Mouse (Mus musculus) testis, adult 2 months (tissue): ENCODE results near the gene Hoxa3. TPM values are rescaled to one million over a fixed set of nuclear protein-coding genes. Genes with fewer than 3 reads are reported as not detected.

Source experiments
- H3K27ac ChIP-seq: fragments of 200-500 bp; 2 replicates; pipeline ENCODE4 v1.5.1; 2012; ENCODE audit warnings: low read depth, low read length; ENCODE audit not compliant: control insufficient read depth, insufficient read depth
- H3K27me3 ChIP-seq: fragments of 200-500 bp; 2 replicates; pipeline ENCODE4 v1.6.1; 2012; ENCODE audit warnings: mild to moderate bottlenecking, low read length, moderate library complexity; ENCODE audit not compliant: control insufficient read depth, insufficient read depth
- H3K36me3 ChIP-seq: fragments of 200-500 bp; 2 replicates; pipeline ENCODE4 v1.6.1; 2012; ENCODE audit warnings: mild to moderate bottlenecking, low read length; ENCODE audit not compliant: control insufficient read depth, insufficient read depth
- H3K4me1 ChIP-seq: fragments of 200-500 bp; 2 replicates; pipeline ENCODE4 v1.6.1; 2012; ENCODE audit warnings: low read length; ENCODE audit not compliant: control insufficient read depth, insufficient read depth
- H3K4me3 ChIP-seq: fragments of 200-500 bp; 2 replicates; pipeline ENCODE4 v1.5.1; 2012; ENCODE audit warnings: low read depth, mild to moderate bottlenecking, low read length, moderate library complexity, mixed read lengths; ENCODE audit not compliant: control insufficient read depth
- CTCF ChIP-seq: fragments of 200-500 bp; IDR thresholded peaks from 2 replicates; pipeline ENCODE4 v1.5.1; 2012; ENCODE audit warnings: low read depth, mild to moderate bottlenecking, inconsistent platforms, low read length, moderate library complexity; ENCODE audit not compliant: control insufficient read depth, insufficient read depth, insufficient replicate concordance
- POLR2A ChIP-seq: fragments of 200-500 bp; IDR thresholded peaks from 2 replicates; pipeline ENCODE4 v1.6.1; 2012; ENCODE audit warnings: low read depth, mild to moderate bottlenecking, inconsistent platforms, low read length, moderate library complexity; ENCODE audit not compliant: control insufficient read depth
- polyA plus RNA-seq: library from polyadenylated mRNA; depleted of rRNA; stranded (reverse); fragments of >200 nt; gene quantifications from 2 replicates; pipeline ENCODE4 v1.2.3, GENCODE M21; 2012

Gene Hoxa3
- polyA plus RNA-seq, 1 experiment = 5.8 TPM

DNA sequence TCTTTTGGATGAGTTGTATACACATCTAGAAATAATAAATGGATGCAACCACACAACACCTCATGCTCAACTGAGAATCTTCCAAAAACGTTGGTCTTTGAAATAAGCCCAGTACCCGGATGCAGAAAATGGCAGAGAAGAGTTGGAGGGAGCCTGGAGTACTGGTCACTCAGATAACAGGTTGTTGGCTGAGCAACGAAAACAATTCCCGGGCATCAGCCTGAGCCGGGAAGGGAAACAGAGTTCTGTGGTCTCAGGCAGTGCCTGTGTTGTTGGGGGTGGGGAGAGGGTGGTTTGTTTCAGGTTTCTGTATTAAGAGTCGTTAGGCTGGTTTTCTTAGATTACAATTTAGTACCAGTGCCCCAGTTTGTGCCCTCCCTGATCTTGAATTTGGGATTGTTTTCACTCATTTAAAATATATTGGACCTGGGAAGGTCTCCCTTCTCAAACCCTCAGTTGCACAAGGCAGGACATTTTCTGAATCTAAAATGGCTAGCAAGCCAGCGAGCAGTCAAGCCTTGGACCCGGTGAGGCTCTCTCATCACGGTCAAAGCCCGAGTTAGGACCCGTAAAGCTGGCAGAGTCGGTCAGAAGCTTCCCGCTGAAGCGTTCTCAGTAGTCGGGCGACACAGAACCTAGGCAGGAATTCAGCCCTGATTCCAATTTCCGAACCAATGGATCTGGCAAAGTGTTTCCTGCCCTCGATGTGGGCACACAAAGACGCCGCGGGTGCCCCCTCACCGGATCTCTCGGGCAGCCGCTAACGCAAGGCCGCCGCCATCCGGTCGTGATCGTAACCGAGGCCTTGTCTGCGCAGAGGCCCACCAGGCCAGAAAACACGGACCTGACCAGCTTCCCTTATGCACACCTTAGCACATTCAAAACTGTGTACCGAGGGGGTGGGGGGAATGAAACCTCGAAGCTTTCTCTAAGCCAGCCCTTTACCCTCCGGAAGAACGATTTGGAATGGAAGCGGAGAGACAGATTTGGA lies 15.6 kb upstream of the Hoxa3 start:
- H3K27ac ChIP-seq = no peak overlapping the region
- peaks cover 37% of the 10 kb centered on the region for H3K27me3 ChIP-seq
- H3K4me1 ChIP-seq = peaks cover 7% of the 10 kb centered on the region
- H3K36me3 ChIP-seq = no peaks in the 10 kb centered on the region
- no peak for TF ChIP-seq CTCF
- no peak for TF ChIP-seq POLR2A
- H3K4me3 ChIP-seq = no peak overlapping the region; the same call in 1 of the 2 replicates

DNA sequence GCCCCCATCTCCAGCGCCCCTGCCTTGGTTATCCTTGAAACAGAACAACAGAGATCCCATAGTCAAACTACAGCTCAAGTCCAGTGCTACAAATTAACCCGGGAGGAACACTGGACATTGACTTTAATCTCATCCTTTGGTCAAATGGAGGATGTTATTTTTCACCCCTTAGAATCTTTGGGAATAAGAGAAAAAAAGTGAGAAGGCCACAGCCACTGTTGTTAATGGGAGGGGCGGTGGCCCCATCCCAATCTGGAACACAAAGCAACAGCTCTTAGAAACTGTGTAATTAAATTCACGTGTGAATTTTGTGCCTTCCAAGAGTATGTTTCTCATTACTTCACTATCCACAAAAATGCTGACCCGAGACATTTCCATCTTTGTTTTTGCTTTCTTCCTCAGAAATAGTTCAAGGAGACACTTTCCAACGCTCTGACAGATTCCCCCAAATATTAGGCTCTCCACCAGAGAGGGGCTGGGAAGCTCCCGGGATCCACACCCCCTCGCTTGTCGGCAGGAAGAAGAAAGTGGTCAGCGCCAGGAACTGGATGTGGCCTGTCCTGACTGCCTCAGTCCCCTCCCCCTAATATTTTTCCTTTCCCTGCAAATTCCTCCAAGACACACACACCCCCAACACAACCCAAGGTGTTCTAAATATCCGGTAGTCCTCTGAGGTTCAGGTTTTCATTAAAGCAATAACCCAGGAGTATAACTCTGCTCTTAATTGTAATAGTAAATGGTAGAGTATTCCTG lies 14.5 kb upstream of the Hoxa3 start:
- peaks cover 30% of the 10 kb centered on the region for H3K27me3 ChIP-seq
- H3K27ac ChIP-seq = no peak overlapping the region
- TF ChIP-seq CTCF (no peak), POLR2A (no peak)
- H3K4me1 ChIP-seq = peaks cover 7% of the 10 kb centered on the region
- H3K4me3 ChIP-seq = no peak overlapping the region
- no peaks in the 10 kb centered on the region for H3K36me3 ChIP-seq

DNA sequence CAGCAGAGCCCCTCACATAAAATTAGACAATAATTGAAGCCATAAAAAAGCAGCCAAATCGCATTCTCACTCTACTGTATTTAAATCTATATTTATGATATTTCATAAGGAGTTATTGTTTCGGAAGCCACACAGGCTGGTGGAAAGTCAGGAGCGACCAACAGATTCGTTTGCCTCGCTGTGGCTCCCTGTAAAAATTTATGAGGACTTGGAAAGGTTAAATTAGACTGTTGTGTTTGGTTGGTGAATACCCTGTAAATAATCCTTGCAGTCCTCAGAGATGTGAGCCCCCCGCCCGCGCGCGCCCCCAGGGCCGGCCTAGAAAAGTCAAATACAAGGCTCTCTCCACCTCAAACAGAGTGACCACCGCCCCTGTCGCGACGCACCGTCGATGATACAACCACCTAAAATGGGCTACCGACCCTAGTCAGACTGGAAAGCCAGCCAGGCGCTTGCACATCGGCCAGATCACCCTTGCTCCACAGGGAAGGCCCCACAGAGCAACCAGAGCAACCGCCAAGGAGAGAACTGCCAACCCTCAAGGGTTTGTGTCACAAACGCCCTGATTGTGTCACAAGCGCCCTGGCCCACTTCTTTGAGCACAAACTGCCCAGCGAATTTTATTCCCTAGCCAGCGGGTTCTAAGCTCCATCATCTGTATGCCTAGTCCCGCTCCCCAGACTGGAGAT lies 13.6 kb upstream of the Hoxa3 start:
- H3K36me3 ChIP-seq = no peaks in the 10 kb centered on the region
- peaks cover 25% of the 10 kb centered on the region for H3K27me3 ChIP-seq
- H3K27ac ChIP-seq = no peak overlapping the region
- TF ChIP-seq POLR2A = no peak
- no peak for TF ChIP-seq CTCF
- peaks cover 14% of the 10 kb centered on the region for H3K4me1 ChIP-seq
- no peak overlapping the region; the same call in 1 of the 2 replicates for H3K4me3 ChIP-seq

DNA sequence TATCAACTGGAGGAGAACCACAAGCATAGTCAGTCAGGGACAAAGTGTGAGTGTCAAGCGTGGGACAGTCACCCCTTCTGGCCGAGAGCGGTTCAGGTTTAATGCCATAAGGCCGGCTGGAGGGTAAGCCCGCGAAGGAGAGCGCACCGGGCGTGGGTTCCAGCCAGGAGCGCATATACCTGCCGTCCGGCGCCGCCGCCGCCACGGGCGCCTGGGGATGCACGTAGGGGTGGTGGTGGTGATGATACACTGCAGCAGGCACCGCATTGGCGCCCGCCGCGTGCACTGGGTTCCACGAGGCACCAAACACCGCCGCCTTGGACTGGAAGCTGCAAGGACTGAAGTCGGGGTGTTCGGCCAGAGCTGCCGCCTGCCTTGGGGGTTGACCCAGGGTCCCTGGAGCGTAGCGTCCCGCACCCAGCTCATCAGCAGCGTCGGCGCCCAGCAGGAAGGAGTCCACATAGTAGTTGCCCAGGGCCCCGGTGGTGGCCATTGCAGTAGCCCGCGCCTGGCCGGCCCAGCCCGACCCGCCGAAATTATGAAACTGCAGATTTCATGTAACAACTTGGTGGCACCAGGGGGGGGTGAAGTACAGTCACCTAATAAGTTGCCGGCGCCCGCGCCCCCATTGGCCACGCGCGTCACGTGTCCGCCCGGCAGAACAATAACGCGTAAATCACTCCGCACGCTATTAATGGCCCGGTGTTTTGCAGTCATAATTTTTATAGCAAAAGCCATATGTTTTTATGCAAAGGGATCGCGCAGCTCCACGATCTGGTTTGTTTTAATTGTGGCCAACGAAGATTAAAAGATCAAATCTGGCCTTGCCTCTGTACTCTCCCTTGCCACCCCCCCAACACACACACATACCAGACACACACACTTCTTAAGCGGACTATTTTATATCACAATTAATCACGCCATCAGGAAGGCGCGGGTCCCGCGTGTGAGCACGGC lies 12.8 kb upstream of the Hoxa3 start:
- Histone ChIP-seq H3K36me3 (no peaks in the 10 kb centered on the region), H3K27ac (no peak overlapping the region), H3K27me3 (peaks cover 25% of the 10 kb centered on the region), H3K4me1 (peaks cover 20% of the 10 kb centered on the region), H3K4me3 (peak overlapping the region; percentile 19)
- TF ChIP-seq CTCF (no peak), POLR2A (no peak)

DNA sequence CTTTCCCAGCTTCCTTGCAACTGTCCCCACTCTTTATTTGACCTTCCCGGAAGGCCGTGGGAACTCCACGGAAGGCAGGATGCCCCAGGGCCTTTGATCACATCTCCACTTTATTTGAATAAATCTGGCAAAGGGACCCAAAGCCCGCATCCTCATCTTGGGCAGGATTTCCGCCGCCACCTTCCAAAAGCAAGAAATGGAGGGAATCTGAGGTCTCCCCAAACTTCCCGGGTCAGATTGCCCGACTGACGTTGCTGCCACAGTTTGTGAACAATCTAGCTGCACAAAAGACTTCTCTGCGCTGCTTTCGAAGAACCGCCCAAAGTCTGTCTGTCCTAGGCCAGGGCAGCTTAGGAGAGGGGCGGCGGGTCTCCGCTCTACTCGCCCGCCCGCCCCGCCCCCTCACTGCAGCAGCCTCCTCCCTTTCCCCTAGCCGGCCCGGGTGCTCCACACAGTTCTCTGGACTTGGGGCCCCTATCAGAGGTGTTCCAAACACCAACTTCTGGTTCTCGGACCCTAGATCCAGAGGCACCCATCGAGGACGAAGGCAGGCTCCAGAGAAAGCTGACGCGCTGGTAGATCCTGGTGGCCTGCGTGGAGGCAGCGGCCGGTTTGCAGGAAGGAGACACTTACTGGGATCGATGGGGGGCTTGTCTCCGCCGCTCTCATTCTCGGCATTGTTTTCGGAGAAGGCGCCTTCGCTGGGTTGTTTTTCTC lies 11.9 kb upstream of the Hoxa3 start:
- Histone ChIP-seq H3K27me3 (peaks cover 21% of the 10 kb centered on the region), H3K4me1 (peaks cover 20% of the 10 kb centered on the region), H3K4me3 (peak overlapping the region; percentile 19), H3K36me3 (no peaks in the 10 kb centered on the region), H3K27ac (no peak overlapping the region)
- TF ChIP-seq POLR2A (no peak), CTCF (no peak)

DNA sequence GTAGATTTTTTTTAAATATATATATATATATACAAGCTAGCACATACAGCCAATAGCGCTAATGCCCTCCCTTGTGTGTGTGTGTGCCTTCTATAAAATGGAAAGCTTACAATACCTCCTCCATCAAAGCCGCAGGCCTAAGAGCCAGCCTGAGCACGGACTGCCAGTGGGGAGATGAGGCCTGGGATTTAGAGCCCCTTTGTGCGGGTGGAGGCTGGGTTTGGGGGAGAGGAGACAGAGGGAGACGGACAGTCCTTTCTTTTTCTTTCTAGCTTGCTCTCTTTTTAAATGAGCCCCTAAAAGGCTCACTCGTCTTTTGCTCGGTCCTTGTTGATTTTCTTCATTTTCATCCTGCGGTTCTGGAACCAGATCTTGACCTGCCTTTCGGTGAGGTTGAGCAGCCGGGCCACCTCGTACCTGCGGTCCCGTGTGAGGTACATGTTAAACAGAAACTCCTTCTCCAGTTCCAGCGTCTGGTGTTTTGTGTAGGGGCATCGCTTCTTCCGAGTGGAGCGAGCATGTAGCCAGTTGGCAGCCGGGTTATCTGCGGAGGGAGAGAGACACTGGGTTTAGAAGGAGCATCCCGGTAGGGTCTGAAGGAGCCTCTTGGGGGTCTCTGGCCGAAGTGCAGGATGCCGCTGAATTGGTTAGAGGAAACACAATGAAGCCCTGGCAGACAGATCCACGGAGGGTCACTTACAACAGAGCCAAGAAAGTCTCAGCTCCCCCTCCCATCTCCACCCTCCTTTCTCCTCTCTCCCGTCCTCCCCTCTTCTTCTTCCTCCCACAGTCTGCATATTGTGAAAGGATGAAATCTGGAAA lies 11.0 kb upstream of the Hoxa3 start:
- H3K4me1 ChIP-seq = peaks cover 20% of the 10 kb centered on the region
- peaks cover 19% of the 10 kb centered on the region for H3K27me3 ChIP-seq
- TF ChIP-seq POLR2A (no peak), CTCF (no peak)
- H3K4me3 ChIP-seq = no peak overlapping the region
- H3K36me3 ChIP-seq = no peaks in the 10 kb centered on the region
- H3K27ac ChIP-seq = no peak overlapping the region
